Mouse (Mus musculus) embryonic facial prominence, embryonic 12.5 days (tissue): Measurements from ENCODE around the gene Pex14. TPM values are rescaled to one million over a fixed set of nuclear protein-coding genes. Genes with fewer than 3 reads are reported as not detected.
A peak's percentile ranks its signal among the peaks of the same experiment; 100 is the strongest.

Experiments
- ATAC-seq: fragments of 200-750 bp; cut with Nextera tagmentation; 2 replicates; pipeline ENCODE4 v1.8.0; 2017; ENCODE audit not compliant: insufficient number of reproducible peaks, insufficient read depth, low FRiP score, low TSS enrichment
- H3K27ac ChIP-seq: fragments of 300-500 bp; sonication (generic); 2 replicates; pipeline ENCODE4 v1.5.1; 2016; ENCODE audit warnings: mild to moderate bottlenecking
- H3K27me3 ChIP-seq: fragments of 300-500 bp; sonication (generic); 2 replicates; pipeline ENCODE4 v1.6.1; 2016; ENCODE audit warnings: mild to moderate bottlenecking, moderate library complexity
- H3K36me3 ChIP-seq: fragments of 300-500 bp; sonication (generic); 2 replicates; pipeline ENCODE4 v1.6.1; 2016; ENCODE audit warnings: mild to moderate bottlenecking
- H3K4me1 ChIP-seq: fragments of 300-500 bp; sonication (generic); 2 replicates; pipeline ENCODE4 v1.6.1; 2016
- H3K4me2 ChIP-seq: fragments of 300-500 bp; sonication (generic); replicated peaks from 2 replicates; pipeline ENCODE4 v1.6.1; 2016; ENCODE audit warnings: mild to moderate bottlenecking, moderate library complexity
- H3K4me3 ChIP-seq: fragments of 300-500 bp; sonication (generic); 2 replicates; pipeline ENCODE4 v1.5.1; 2016; ENCODE audit warnings: mild to moderate bottlenecking
- H3K9ac ChIP-seq: fragments of 300-500 bp; sonication (generic); 2 replicates; pipeline ENCODE4 v1.6.1; 2016; ENCODE audit warnings: mild to moderate bottlenecking, moderate library complexity
- H3K9me3 ChIP-seq: fragments of 300-500 bp; sonication (generic); 2 replicates; pipeline ENCODE4 v1.6.1; 2016; ENCODE audit warnings: mild to moderate bottlenecking, moderate library complexity
- WGBS: fragments of 180-500 bp; shearing (Covaris S2); methylation state at CpG from one replicate; pipeline ENCODE4 v1.1.7; 2016; 5-methylcytosine and 5-hydroxymethylcytosine counted together
- polyA plus RNA-seq: library from polyadenylated mRNA; unstranded; fragments of >200 nt; fragmentation: Nextera tagmentation; extraction: Ambion mirVana; gene quantifications from 2 replicates; pipeline ENCODE4 v1.2.1, GENCODE M21; 2016

The Pex14 gene
- polyA plus RNA-seq, 1 experiment from 2014 or later: 54.1 TPM

DNA sequence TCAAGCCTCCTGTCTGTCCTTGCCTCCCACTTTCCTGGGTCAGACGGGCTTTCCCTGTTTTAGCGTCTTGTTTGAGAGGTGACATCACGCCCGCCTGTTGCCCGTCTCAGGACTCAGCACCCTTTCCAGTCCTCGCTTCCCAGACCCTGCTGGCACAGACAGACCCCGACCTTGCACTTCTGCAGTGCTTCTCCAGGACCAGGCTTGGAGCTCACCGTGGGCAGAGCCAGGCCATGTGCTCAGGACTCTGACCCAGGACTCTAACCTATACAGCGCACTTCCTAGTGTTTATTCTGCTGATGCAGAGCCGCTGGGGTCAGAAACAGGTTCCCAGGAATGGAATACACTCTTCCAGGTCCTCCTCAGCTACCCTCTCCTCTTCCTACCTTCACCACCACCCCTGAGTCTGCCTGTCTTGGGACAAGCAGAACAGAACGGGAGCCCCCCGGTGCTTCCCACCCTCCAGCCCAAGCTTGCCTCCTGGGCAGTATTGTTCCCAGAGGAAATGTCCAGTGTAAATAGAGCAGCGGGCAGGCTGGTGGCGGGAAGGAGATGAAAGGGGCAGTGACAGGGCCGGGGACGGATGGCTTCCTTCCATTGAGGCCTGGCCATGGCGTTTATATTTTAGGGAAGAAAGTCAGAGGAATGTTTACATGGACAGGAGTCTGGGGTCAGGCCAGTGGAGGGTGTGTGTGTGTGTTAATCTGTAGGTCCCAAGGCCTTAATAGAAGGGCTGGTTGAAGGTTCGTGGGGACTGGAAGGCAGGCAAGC lies 173.9 kb downstream of the Pex14 start:
- Histone ChIP-seq H3K9ac (no peak overlapping the region), H3K36me3 (no peaks in the 10 kb centered on the region), H3K4me3 (no peak overlapping the region), H3K4me2 (no peak overlapping the region), H3K4me1 (peaks cover 38% of the 10 kb centered on the region), H3K27me3 (peaks cover 80% of the 10 kb centered on the region), H3K27ac (no peak overlapping the region), H3K9me3 (no peaks in the 10 kb centered on the region)
- WGBS: 30% methylated on average over 18 of the region's 18 CpGs
- ATAC-seq: no peak

DNA sequence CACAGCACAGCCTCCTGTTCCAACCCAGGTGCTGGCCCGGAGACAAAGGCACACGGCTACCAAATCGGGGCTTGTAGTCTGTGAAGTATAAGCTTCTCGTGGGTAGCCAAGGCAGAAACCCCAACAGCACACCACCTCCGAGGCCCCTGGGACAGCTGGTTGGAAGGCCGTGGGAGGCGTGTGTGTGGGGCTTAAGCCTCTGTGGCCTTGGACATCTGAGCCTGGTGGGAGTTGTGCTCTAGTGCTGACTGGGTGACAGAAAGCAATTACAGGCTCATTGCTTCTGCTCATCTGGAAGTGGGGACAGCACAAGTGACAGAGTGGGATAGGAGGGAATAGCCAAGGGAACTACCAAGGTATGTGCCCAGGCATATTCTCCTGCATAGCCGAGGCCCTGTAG lies 175.7 kb downstream of the Pex14 start:
- Histone ChIP-seq H3K27me3 (peaks cover 86% of the 10 kb centered on the region), H3K4me3 (no peak overlapping the region), H3K9me3 (no peaks in the 10 kb centered on the region), H3K4me1 (peaks cover 45% of the 10 kb centered on the region), H3K4me2 (no peak overlapping the region), H3K9ac (no peak overlapping the region), H3K36me3 (no peaks in the 10 kb centered on the region), H3K27ac (no peak overlapping the region)
- ATAC-seq: no peak
- WGBS: 66% methylated on average over 8 of the region's 8 CpGs

DNA sequence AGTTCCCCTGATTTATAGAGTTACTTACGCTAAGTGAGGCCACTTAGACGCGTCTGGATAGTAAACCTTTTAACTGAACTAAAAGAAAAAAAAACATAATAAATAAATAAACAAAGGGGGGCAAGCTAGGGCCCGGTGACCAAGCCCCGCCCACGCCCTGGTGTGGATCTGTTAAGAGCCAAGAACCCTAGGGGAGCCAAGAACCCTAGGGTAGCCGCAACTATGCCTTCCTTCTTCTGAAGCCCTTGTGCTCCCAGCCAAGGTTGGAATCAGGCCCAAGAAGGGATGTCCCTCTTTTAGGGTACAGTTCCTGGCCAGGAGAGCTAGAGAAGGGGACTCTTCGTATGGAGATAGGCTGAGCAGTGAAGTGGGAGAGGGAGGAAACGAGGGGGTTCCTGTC lies 176.3 kb downstream of the Pex14 start:
- no peak for ATAC-seq
- no peak overlapping the region for H3K27ac ChIP-seq
- no peaks in the 10 kb centered on the region for H3K36me3 ChIP-seq
- H3K4me2 ChIP-seq: no peak overlapping the region
- H3K9me3 ChIP-seq: no peaks in the 10 kb centered on the region
- no peak overlapping the region for H3K9ac ChIP-seq
- 75% methylated on average over 9 of the region's 9 CpGs for WGBS
- H3K27me3 ChIP-seq: peaks cover 87% of the 10 kb centered on the region
- no peak overlapping the region for H3K4me3 ChIP-seq
- peaks cover 44% of the 10 kb centered on the region for H3K4me1 ChIP-seq

DNA sequence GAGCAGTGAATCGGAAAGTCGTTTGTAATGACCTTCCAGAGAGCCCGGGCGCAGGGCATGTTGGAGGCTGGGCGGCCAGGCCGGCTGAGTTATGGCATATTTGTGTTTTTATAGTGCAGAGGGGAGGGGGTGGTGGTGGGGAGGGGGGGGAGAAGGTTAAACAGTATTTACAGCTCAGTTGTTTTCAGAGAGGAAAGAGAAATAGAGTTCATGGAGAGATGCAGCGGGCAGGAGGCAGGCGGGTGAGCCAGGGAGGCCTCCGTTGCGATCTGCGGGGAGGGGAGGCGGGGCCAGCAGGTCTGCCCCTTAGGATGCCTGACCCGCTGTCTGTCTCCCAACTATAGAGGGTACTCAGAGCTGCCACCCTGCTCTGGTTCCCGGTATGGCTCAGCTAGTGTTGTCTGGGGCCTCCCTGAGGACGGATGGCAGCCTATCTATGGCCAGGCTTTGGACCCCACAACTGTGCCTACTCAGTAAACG lies 177.4 kb downstream of the Pex14 start:
- 9% methylated on average over 15 of the region's 16 CpGs for WGBS
- peak overlapping the region; percentile 35 for H3K4me2 ChIP-seq
- H3K4me3 ChIP-seq: 0 out of 2 replicates have a peak overlapping the region, but pooled peaks have one; percentile 8
- peaks cover 88% of the 10 kb centered on the region for H3K27me3 ChIP-seq
- no peak overlapping the region for H3K9ac ChIP-seq
- H3K36me3 ChIP-seq: no peaks in the 10 kb centered on the region
- no peaks in the 10 kb centered on the region for H3K9me3 ChIP-seq
- H3K27ac ChIP-seq: no peak overlapping the region
- H3K4me1 ChIP-seq: peaks cover 45% of the 10 kb centered on the region
- ATAC-seq: no peak

DNA sequence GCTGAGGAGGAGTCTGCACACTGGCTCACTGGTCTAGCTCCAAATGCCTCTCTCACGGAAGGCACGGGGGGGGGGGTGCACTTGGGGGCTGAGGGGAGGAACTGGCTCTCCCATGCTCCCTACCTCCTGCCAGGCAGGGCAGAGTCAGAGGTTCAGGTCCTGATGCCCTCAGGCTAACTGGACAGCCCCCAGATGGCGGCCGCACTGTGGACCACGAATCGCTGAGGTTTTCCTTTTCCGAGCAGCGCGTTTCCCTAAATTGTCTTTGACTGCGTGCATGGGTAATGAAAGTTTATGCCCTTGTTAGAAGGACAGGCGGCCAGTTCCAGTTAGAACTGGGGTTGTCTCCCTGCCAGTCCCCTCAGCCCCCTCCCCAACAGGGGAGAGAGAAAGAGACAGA lies 179.1 kb downstream of the Pex14 start:
- Histone ChIP-seq H3K27ac (no peak overlapping the region), H3K4me2 (no peak overlapping the region), H3K9me3 (no peaks in the 10 kb centered on the region), H3K4me1 (peaks cover 38% of the 10 kb centered on the region), H3K27me3 (peaks cover 88% of the 10 kb centered on the region), H3K9ac (no peak overlapping the region), H3K4me3 (no peak overlapping the region), H3K36me3 (no peaks in the 10 kb centered on the region)
- no peak for ATAC-seq
- WGBS: 24% methylated on average over 11 of the region's 11 CpGs

DNA sequence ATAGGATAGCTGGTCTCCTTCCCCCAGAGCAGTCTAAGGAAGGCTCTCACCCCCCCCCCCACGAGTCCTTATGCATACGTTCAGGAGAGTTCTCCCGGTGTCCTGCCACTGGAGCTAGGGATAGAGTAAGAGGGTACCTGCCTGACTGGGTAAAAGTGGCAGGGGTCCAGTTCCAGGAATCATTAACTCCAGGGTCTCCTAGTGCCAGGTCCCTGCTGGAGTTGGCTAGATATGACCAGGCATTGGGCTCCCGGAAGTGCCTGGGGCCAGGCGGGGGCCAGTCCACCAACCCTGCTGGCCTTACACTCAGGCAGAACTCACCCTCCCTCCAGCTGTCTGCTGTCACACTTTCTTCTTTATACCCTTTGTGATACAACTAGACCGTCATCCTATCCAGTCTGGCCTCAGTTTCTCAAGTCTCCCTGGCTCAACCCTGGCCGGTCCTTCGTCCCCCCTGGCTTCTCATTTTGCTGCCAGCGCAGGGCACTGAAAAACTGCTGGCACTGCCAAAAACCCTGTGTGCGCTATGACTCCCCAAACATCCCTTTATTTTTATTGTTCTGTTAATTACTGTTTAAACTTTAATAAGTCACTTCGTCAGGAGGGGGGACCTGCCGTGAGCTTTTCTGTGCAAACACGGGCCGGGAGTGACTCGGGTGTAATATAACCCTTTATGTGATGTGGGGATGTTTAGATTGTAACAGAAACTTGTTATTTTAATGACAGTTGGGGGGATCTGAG lies 180.8 kb downstream of the Pex14 start:
- H3K4me3 ChIP-seq: no peak overlapping the region
- H3K36me3 ChIP-seq: no peaks in the 10 kb centered on the region
- H3K27ac ChIP-seq: no peak overlapping the region
- H3K4me2 ChIP-seq: no peak overlapping the region
- no peak overlapping the region for H3K9ac ChIP-seq
- no peaks in the 10 kb centered on the region for H3K9me3 ChIP-seq
- ATAC-seq: no peak
- WGBS: 49% methylated on average over 15 of the region's 15 CpGs
- peaks cover 49% of the 10 kb centered on the region for H3K4me1 ChIP-seq
- peaks cover 83% of the 10 kb centered on the region for H3K27me3 ChIP-seq

DNA sequence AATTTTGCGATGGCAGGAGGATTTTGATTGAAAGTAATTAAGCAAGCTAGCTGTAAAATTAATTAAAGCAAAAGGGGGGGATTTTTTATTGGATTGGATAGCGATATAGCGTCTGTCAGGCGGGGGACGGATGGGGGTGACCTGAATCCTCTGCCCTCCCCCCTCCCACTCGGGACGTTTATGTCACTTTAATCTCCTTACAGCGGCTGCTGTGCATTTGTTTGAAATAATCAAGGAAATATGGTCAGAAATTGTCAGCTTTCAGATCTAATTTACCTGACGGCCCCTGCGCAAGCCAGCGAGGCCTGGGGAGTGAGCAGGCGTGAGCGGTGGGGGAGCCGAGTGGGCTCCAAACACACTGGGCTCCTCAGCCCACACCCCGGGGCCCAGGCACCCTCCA lies 183.8 kb downstream of the Pex14 start:
- Histone ChIP-seq H3K9me3 (no peaks in the 10 kb centered on the region), H3K4me3 (no peak overlapping the region), H3K27me3 (peaks cover 84% of the 10 kb centered on the region), H3K27ac (no peak overlapping the region), H3K9ac (no peak overlapping the region), H3K4me1 (peaks cover 31% of the 10 kb centered on the region), H3K4me2 (no peak overlapping the region), H3K36me3 (no peaks in the 10 kb centered on the region)
- no peak for ATAC-seq
- 58% methylated on average over 15 of the region's 15 CpGs for WGBS

DNA sequence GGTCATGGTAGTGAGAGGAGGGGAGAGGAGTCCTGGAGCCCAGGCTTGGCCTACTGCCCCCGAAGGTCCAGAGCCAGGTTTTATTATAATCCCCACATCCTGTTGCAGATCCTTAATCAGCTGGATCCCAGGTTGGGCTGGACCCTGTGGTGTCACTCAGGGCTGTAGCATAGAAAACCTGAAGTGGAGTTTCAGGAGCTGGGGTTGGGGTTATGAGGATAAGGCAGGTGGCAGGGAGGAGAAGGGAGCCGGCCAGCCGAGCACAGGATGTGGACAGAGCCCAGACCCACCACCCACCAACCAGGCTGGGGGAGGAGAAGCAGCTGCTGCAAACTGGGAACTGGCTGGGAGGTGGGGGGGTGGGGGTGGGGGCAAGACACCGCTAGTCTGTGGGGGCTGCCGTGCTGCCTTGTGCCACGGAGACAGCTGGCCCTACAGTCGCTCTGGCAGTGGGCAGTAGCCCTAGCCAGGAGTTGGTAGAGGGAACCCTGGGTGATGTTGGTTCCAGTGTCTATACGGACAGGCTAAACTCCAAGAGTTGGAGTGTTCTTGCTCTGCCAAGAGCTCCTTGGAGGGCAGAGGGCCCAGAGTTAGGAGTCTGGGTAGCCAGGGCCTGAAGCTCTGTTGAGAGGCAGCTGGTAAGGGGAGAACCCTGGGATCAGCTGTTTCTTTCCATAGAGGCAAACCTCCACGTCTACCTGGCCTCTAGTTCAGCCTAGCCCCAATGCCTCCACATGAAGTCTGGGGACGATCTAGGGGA lies 184.6 kb downstream of the Pex14 start:
- Histone ChIP-seq H3K4me2 (no peak overlapping the region), H3K27ac (no peak overlapping the region)
- 48% methylated on average over 10 of the region's 10 CpGs for WGBS

DNA sequence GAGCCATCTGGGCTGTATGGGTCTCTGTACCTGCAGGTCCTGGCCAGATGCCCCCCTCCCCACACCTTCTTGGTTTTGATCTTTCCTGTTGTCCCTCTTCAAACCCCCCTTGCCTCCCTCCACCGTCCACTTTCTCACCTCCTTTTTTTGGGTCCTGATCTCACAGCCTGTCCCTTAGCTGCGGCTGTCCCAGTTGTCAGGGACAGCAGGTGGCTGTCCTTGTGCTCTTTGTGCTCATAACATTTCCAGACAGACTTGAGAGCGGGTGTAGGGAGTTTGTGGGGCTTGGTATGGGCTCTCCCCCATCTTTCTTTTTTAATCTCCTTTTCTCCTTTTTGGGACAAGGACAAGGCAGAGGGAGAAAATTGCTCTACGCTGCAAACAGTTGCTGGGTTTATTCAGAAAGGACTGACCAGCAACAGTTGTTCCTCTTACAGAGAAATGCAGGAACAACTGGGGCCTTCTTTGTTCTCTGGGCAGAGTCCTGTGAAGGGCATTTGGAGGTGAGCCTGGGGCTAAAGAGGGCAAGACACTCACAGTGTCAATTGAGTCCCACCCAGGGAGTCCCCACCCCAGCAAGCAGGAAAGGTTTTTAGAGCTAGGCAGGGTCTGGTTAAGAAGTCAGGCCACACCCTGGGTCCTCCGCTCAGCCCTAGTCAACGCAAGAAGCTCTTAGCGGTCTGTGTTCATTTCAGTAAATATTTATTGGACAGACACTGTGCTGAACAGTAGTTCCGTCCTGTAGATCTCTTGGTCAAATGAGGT lies 186.7 kb downstream of the Pex14 start:
- 62% methylated on average over 8 of the region's 8 CpGs for whole genome bisulfite sequencing

More for the DNA sequence above, 184.6 kb downstream of the Pex14 start:
- peaks cover 76% of the 10 kb centered on the region for H3K27me3 ChIP-seq
- H3K4me1 ChIP-seq: peaks cover 31% of the 10 kb centered on the region
- no peak overlapping the region for H3K9ac ChIP-seq
- H3K9me3 ChIP-seq: no peaks in the 10 kb centered on the region
- H3K4me3 ChIP-seq: no peak overlapping the region
- ATAC-seq: peak; percentile 68; the same call in 1 of the 2 replicates
- no peaks in the 10 kb centered on the region for H3K36me3 ChIP-seq

DNA sequence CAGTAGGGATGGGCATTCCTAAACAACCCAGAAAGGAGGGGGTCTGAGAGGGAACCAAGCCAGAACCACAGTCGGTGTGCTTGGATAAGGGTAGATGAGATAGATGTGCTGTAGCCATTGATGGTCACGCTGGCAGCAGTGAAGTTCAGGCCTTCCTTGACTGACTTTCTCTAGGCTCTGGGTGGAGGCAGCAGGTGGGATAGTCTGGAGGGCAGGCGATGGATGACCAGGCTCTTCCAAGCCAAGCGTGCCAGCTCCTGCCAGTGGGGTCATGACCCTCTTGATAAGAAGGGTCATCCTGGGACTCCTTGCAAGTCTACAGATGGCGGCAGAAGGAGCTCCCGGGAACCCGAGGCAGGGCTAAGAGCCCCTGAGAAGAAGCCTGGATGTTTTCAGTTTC lies 187.5 kb downstream of the Pex14 start:
- Histone ChIP-seq H3K27ac (no peak overlapping the region), H3K4me1 (peaks cover 30% of the 10 kb centered on the region), H3K36me3 (no peaks in the 10 kb centered on the region), H3K9me3 (no peaks in the 10 kb centered on the region), H3K27me3 (peaks cover 54% of the 10 kb centered on the region), H3K4me3 (no peak overlapping the region), H3K9ac (no peak overlapping the region), H3K4me2 (no peak overlapping the region)
- ATAC-seq: no peak
- 52% methylated on average over 7 of the region's 7 CpGs for WGBS

More for the DNA sequence above, 186.7 kb downstream of the Pex14 start:
- Histone ChIP-seq H3K27me3 (peaks cover 59% of the 10 kb centered on the region), H3K4me1 (peaks cover 30% of the 10 kb centered on the region), H3K9ac (no peak overlapping the region), H3K4me3 (no peak overlapping the region), H3K27ac (no peak overlapping the region), H3K36me3 (no peaks in the 10 kb centered on the region), H3K4me2 (no peak overlapping the region), H3K9me3 (no peaks in the 10 kb centered on the region)
- no peak for ATAC-seq
